ENCODE assay signal across 10 mouse cellular contexts in genomic region chr6:17177153-17177552, GRCm38 (mm10).
DNase-seq lines count a peak whose midpoint lies in the region; ATAC-seq lines count a peak whose summit lies in the region.
"Had no signal": no experiment of that assay in that cellular context is flagged by ENCODE, and none has a peak within 500 bp of the region (broad histone marks: within the 10 kb centered on the region; RNA-seq: fewer than 3 reads in every experiment).

No protein-coding gene starts in this region.

- no peak overlapping the region for H3K4me2 ChIP-seq in kidney, embryonic 14.5 days (replicated peaks; ENCODE audit: low read depth, low read length)
- H3K4me2 ChIP-seq in kidney, embryonic 15.5 days: no peak overlapping the region
- H3K4me2 ChIP-seq: liver, embryonic 11.5 days had no signal

- no peak overlapping the region for H3K4me3 ChIP-seq in kidney, embryonic 14.5 days (ENCODE audit: low read length)
- H3K4me3 ChIP-seq in kidney, embryonic 15.5 days (replicated peaks): no peak overlapping the region

- no peak overlapping the region for H3K9ac ChIP-seq in kidney, embryonic 14.5 days (ENCODE audit: low read depth, low read length)
- H3K9ac ChIP-seq in kidney, embryonic 15.5 days: no peak overlapping the region

- DNase-seq in kidney, adult 18-20 months: peak; percentile 19
- peak; percentile 63 to 86 for DNase-seq in heart, adult 18-20 months
- peak; percentile 71 for DNase-seq in lung, postnatal 25 days (ENCODE audit: low spot score)
- no peak for DNase-seq in natural killer cell, adult 2 months (ENCODE audit: low spot score in 2 of 2)
- DNase-seq in layer of hippocampus, postnatal 10 days (ENCODE audit: low spot score in 2 of 2): no peak
- DNase-seq: cerebellum, postnatal 36 days had no signal

- no peak for ATAC-seq in kidney, embryonic 14.5 days (ENCODE audit: low FRiP score, low TSS enrichment)
- no peak for ATAC-seq in kidney, embryonic 15.5 days (replicated peaks; ENCODE audit: low FRiP score)
- ATAC-seq in megakaryocyte progenitor cell, adult 5-6 weeks (replicated peaks; ENCODE audit: poor library complexity): no peak

- no peaks in the 10 kb centered on the region for H3K27me3 ChIP-seq in kidney, embryonic 14.5 days (ENCODE audit: control insufficient read depth, insufficient read depth, low read length)
- no peaks in the 10 kb centered on the region for H3K27me3 ChIP-seq in kidney, embryonic 15.5 days

- H3K27ac ChIP-seq in kidney, embryonic 14.5 days (ENCODE audit: low read depth, low read length): no peak overlapping the region
- peak overlapping the region; percentile 45; the same call in 1 of the 2 replicates for H3K27ac ChIP-seq in kidney, embryonic 15.5 days

- no peaks in the 10 kb centered on the region for H3K36me3 ChIP-seq in kidney, embryonic 14.5 days (ENCODE audit: control insufficient read depth, insufficient read depth, low read length)
- no peaks in the 10 kb centered on the region for H3K36me3 ChIP-seq in kidney, embryonic 15.5 days

- 60% methylated on average over 7 of the region's 7 CpGs for WGBS in kidney, embryonic 14.5 days
- WGBS in kidney, embryonic 15.5 days: 51% methylated on average over 7 of the region's 7 CpGs

- H3K9me3 ChIP-seq in kidney, embryonic 14.5 days (ENCODE audit: control insufficient read depth, low read length): no peaks in the 10 kb centered on the region
- no peaks in the 10 kb centered on the region for H3K9me3 ChIP-seq in kidney, embryonic 15.5 days (replicated peaks)

- no peaks in the 10 kb centered on the region for H3K4me1 ChIP-seq in kidney, embryonic 14.5 days (ENCODE audit: control insufficient read depth, insufficient read depth, low read length)
- peaks cover 4% of the 10 kb centered on the region; the same call in 1 of the 2 replicates for H3K4me1 ChIP-seq in kidney, embryonic 15.5 days

Comparison
In these comparisons a context has a peak if more than half of its experiments do, and no peak if none do; other contexts are left out.
1. DNase-seq: peak in kidney, adult 18-20 months (single experiment), heart, adult 18-20 months (2 of 2) and lung, postnatal 25 days (single experiment); none in natural killer cell, adult 2 months (0 of 2) and layer of hippocampus, postnatal 10 days (0 of 2).